Comparison of ENCODE assay signal across 8 mouse cellular contexts in the genomic region with DNA sequence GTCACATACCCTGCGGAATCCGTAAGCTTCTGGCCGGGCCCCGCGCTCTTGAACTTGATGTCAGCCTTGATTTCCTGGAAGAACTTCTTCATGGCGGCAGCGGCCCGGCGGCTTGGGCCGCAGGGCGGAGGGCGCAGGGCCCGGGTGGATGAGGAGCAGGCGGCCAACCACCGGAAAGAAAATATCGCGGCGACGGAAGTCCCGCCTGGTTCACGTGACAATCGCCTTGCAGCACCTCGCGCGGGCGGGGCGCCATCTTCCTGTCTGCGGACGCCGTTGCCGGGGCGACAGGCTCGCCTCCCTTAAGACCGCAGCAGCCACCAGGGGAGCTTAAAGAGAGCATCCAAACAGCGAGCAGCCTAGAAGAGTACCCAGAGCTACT. TPM values are rescaled to one million over a fixed set of nuclear protein-coding genes. Genes with fewer than 3 reads are reported as not detected.
DNase-seq lines count a peak whose midpoint lies in the region; ATAC-seq and TF ChIP-seq lines count a peak whose summit lies in the region.

Ubxn6 (minus strand) TSS at position 202 of the 382 bp plus-strand sequence.

- H3K9me3 ChIP-seq in MEL (replicated peaks; ENCODE audit: insufficient read depth, low read length), result no peaks in the 10 kb centered on the region
- no peaks in the 10 kb centered on the region for H3K9me3 ChIP-seq in lung, embryonic 16.5 days (ENCODE audit: control insufficient read depth, low read length)

- H3K36me3 ChIP-seq in MEL (ENCODE audit: control insufficient read depth in 1 of 2, insufficient read depth in 2 of 2, low read length in 2 of 2), result peaks cover 0 to 6% of the 10 kb centered on the region in 2 experiments; a peak in 2 of 4 replicates
- H3K36me3 ChIP-seq in lung, embryonic 16.5 days (ENCODE audit: control insufficient read depth, insufficient read depth, low read length), result peaks cover 18% of the 10 kb centered on the region

- no peak for TF ChIP-seq RAD21 in MEL (IDR thresholded peaks at IDR 0.05; ENCODE audit: low read depth, low read length)

- peak; percentile 75 to 77; a peak in 3 of 4 replicates for TF ChIP-seq POLR2A in MEL (IDR thresholded peaks at IDR 0.05; ENCODE audit: control insufficient read depth in 1 of 2, insufficient read depth in 1 of 2, low read depth in 1 of 2, low read length in 2 of 2, poor library complexity in 1 of 2)
- TF ChIP-seq POLR2A in cerebellum, adult 2 months (IDR thresholded peaks at IDR 0.05; ENCODE audit: borderline replicate concordance, insufficient read depth, low read length), result peak; percentile 55; the same call in 1 of the 2 replicates

- peak within 1 kb of the TSS; percentile 83 for H3K4me2 ChIP-seq in lung, embryonic 16.5 days (ENCODE audit: low read depth, low read length)

- H3K9ac ChIP-seq in MEL (ENCODE audit: control insufficient read depth, low read depth, low read length, poor library complexity, severe bottlenecking), result peak within 1 kb of the TSS; percentile 95
- peak within 1 kb of the TSS; percentile 92 for H3K9ac ChIP-seq in lung, embryonic 16.5 days (ENCODE audit: low read length)

- TF ChIP-seq EP300 in MEL (IDR thresholded peaks at IDR 0.05; ENCODE audit: low read depth in 1 of 2, low read length in 2 of 2), result no peak

- H3K79me2 ChIP-seq in MEL (ENCODE audit: control insufficient read depth, insufficient read depth, low read length, poor library complexity), result peaks cover 4% of the 10 kb centered on the region

- DNase-seq in MEL (ENCODE audit: low read depth, low spot score), result peak; percentile 98
- DNase-seq in cerebellum, adult 2 months, result peak; percentile 96 to 97
- DNase-seq in forelimb bud, embryonic 11.5 days (ENCODE audit: low read depth, low spot score), result peak; percentile 94
- peak; percentile 91 for DNase-seq in layer of hippocampus, adult 9-10 months (ENCODE audit: low spot score)
- peak; percentile 95 for DNase-seq in ovary, postnatal 10 days (ENCODE audit: low spot score)
- DNase-seq in thymus, postnatal 10 days (ENCODE audit: low spot score in 2 of 2), result peak; percentile 96 to 97

- H3K27me3 ChIP-seq in MEL (ENCODE audit: control insufficient read depth in 1 of 2, insufficient read depth in 2 of 2, low read length in 2 of 2), result no peaks in the 10 kb centered on the region
- no peaks in the 10 kb centered on the region for H3K27me3 ChIP-seq in cerebellum, adult 2 months (ENCODE audit: control insufficient read depth, insufficient read depth, low read length)
- no peaks in the 10 kb centered on the region for H3K27me3 ChIP-seq in lung, embryonic 16.5 days (ENCODE audit: control insufficient read depth, insufficient read depth, low read depth, low read length)

- peak within 1 kb of the TSS; percentile 88 to 92 for H3K4me3 ChIP-seq in MEL (ENCODE audit: control insufficient read depth in 1 of 2, insufficient read depth in 1 of 2, low read depth in 2 of 2, low read length in 2 of 2)
- peak within 1 kb of the TSS; percentile 86 for H3K4me3 ChIP-seq in cerebellum, adult 2 months (replicated peaks; ENCODE audit: insufficient read depth, low read depth, low read length)
- peak within 1 kb of the TSS; percentile 94 for H3K4me3 ChIP-seq in lung, embryonic 16.5 days (ENCODE audit: low read length)

- WGBS in cerebellum, adult 2 months, result under 1% methylated on average over 35 of the region's 35 CpGs
- under 1% methylated on average over 35 of the region's 35 CpGs for WGBS in lung, embryonic 16.5 days

- TF ChIP-seq CTCF in MEL (IDR thresholded peaks at IDR 0.05 in 2 of 3, conservative IDR thresholded peaks at IDR 0.05 in 1 of 3; ENCODE audit: control insufficient read depth in 1 of 3, insufficient read depth in 1 of 3, low read depth in 2 of 3, low read length in 3 of 3, poor library complexity in 1 of 3, severe bottlenecking in 1 of 3), result no peak; a peak in 1 of 6 replicates
- peak; percentile 13; the same call in 1 of the 2 replicates for TF ChIP-seq CTCF in cerebellum, adult 2 months (IDR thresholded peaks at IDR 0.05; ENCODE audit: borderline replicate concordance, insufficient read depth, low read depth, low read length)

- peak within 1 kb of the TSS; percentile 95 for H3K27ac ChIP-seq in MEL (ENCODE audit: control insufficient read depth, low read depth, low read length)
- peak within 1 kb of the TSS; percentile 65 for H3K27ac ChIP-seq in cerebellum, adult 2 months (ENCODE audit: insufficient read depth, low read length)
- H3K27ac ChIP-seq in lung, embryonic 16.5 days (ENCODE audit: low read length), result peak within 1 kb of the TSS; percentile 99

- peaks cover 0 to 15% of the 10 kb centered on the region in 2 experiments; a peak in 2 of 4 replicates for H3K4me1 ChIP-seq in MEL (ENCODE audit: control insufficient read depth in 1 of 2, insufficient read depth in 2 of 2, low read length in 2 of 2)
- H3K4me1 ChIP-seq in cerebellum, adult 2 months (ENCODE audit: control insufficient read depth, insufficient read depth, low read length), result no peaks in the 10 kb centered on the region; the same call in 1 of the 2 replicates
- peaks cover 13% of the 10 kb centered on the region for H3K4me1 ChIP-seq in lung, embryonic 16.5 days (replicated peaks; ENCODE audit: control insufficient read depth, insufficient read depth, low read length)

- peak; percentile 28 to 44 for ATAC-seq in hematopoietic stem cell, adult 5-6 weeks (replicated peaks in 1 of 2; ENCODE audit: insufficient read depth in 1 of 2, low FRiP score in 2 of 2, low TSS enrichment in 1 of 2, low read depth in 1 of 2, poor library complexity in 2 of 2, severe bottlenecking in 2 of 2)
- ATAC-seq in lung, embryonic 16.5 days (ENCODE audit: low read depth), result peak; percentile 56

TF ChIP-seq in MEL, 35 proteins besides CTCF, POLR2A, EP300 and RAD21:
- TF ChIP-seq USF2 (IDR thresholded peaks at IDR 0.05; ENCODE audit: borderline replicate concordance in 1 of 2, insufficient read depth in 1 of 2, low read depth in 1 of 2, low read length in 2 of 2) (peak in 1 of 2 experiments; percentile 71; a peak in 2 of 4 replicates), ZNF384 (IDR thresholded peaks at IDR 0.05; ENCODE audit: low read depth, low read length) (no peak), GABPA (IDR thresholded peaks at IDR 0.05; ENCODE audit: low read depth, low read length) (no peak), ZC3H11A (IDR thresholded peaks at IDR 0.05; ENCODE audit: low read depth, low read length) (no peak), ELF1 (IDR thresholded peaks at IDR 0.05; ENCODE audit: low read depth, low read length) (peak; percentile 85), MXI1 (IDR thresholded peaks at IDR 0.05; ENCODE audit: low read depth, low read length) (peak; percentile 96), NELFE (IDR thresholded peaks at IDR 0.05; ENCODE audit: low read depth, low read length) (peak; percentile 46; the same call in 1 of the 2 replicates), GATA1 (IDR thresholded peaks at IDR 0.05; ENCODE audit: low read depth, low read length) (no peak), SIN3A (IDR thresholded peaks at IDR 0.05; ENCODE audit: low read length) (peak; percentile 99), E2F4 (IDR thresholded peaks at IDR 0.05; ENCODE audit: borderline replicate concordance, low read depth, low read length) (no peak), POLR2AphosphoS5 (IDR thresholded peaks at IDR 0.05; ENCODE audit: borderline replicate concordance, low read depth, low read length) (no peak), KAT2A (conservative IDR thresholded peaks at IDR 0.05; ENCODE audit: low read depth, low read length) (no peak; the same call in 1 of the 2 replicates), USF1 (IDR thresholded peaks at IDR 0.05; ENCODE audit: low read depth, low read length) (peak; percentile 97), BHLHE40 (IDR thresholded peaks at IDR 0.05; ENCODE audit: borderline replicate concordance, low read depth, low read length) (peak; percentile 99), NRF1 (IDR thresholded peaks at IDR 0.05; ENCODE audit: insufficient read depth, low read depth, low read length, poor library complexity, severe bottlenecking) (0 out of 2 replicates have a peak, but pooled peaks have one; percentile 7), TBP (IDR thresholded peaks at IDR 0.05; ENCODE audit: low read depth, low read length) (0 out of 2 replicates have a peak, but pooled peaks have one; percentile 39), UBTF (IDR thresholded peaks at IDR 0.05; ENCODE audit: borderline replicate concordance, insufficient read depth, low read depth, low read length) (no peak), MAX (IDR thresholded peaks at IDR 0.05; ENCODE audit: low read length) (peak; percentile 88), ETS1 (IDR thresholded peaks at IDR 0.05; ENCODE audit: low read depth, low read length) (peak; percentile 51; the same call in 1 of the 2 replicates), MAZ (IDR thresholded peaks at IDR 0.05; ENCODE audit: low read depth, low read length) (peak; percentile 96), HCFC1 (IDR thresholded peaks at IDR 0.05; ENCODE audit: low read depth, low read length) (peak; percentile 89), MYB (IDR thresholded peaks at IDR 0.05; ENCODE audit: low read depth, low read length) (no peak)

RNA-seq across cellular contexts. Expression of gene Ubxn6, which starts in this region (rescaled TPM):
- 24.8 and 28.2 TPM in 2 replicates for total RNA-seq in MEL (2012; rRNA removed)
- 10 to 100 TPM in 1 of 2 experiments, not detected in 1; 42.2 TPM for polyA plus RNA-seq in MEL (2012; ENCODE audit: insufficient read depth in 1 of 2, insufficient read length in 2 of 2, low read depth in 1 of 2, low replicate concordance in 2 of 2, missing spikeins in 1 of 2)
- polyA plus RNA-seq in cerebellum, adult 2 months (2012; rRNA removed), result 114 TPM in 2 replicates
- 22.1 and 51.5 TPM in 2 replicates for total RNA-seq in hematopoietic stem cell, adult 5-6 weeks (2017)
- 38.8 and 41.6 TPM in 2 replicates for polyA plus RNA-seq in lung, embryonic 16.5 days (2015; fragmentation: Nextera tagmentation; extraction: Ambion mirVana)

Comparison
In these comparisons a context has a peak if more than half of its experiments do, and no peak if none do; other contexts are left out.
1. Peak in every context shown above with its lines: DNase-seq, ATAC-seq, H3K4me3 ChIP-seq and H3K27ac ChIP-seq.